Mouse (Mus musculus): Measurements from ENCODE around the gene Gtpbp3. TPM values are rescaled to one million over a fixed set of nuclear protein-coding genes. Genes with fewer than 3 reads are reported as not detected.

Gtpbp3 gene
- total and polyA plus RNA-seq, 3 experiments = 49.4 to 50.1 TPM; not detected in 1

GRCm38 (mm10) chr8:71463188-71464033, 24.5 kb upstream of the Gtpbp3 start, which contains the start of gene Abhd8 (continued):
- no peak for TF ChIP-seq MEF2A (IDR thresholded peaks at IDR 0.05; ENCODE audit: extremely low read depth, insufficient replicate concordance, low read depth, low read length, poor library complexity, severe bottlenecking)
- TF ChIP-seq POLR2AphosphoS2 (IDR thresholded peaks at IDR 0.05; ENCODE audit: low read length) = no peak
- no peak for TF ChIP-seq SMC3 (IDR thresholded peaks at IDR 0.05; ENCODE audit: low read depth, low read length)

GRCm38 (mm10) chr8:71464513-71465500, 23.1 kb upstream of the Gtpbp3 start, which contains the start of gene Mrpl34:
Gene Mrpl34, plus strand, starts transcription at chr8:71464959.
- Histone ChIP-seq H3K79me2 (ENCODE audit: control insufficient read depth, insufficient read depth, low read length, poor library complexity) (peaks cover 13% of the 10 kb centered on the region), H3K36me3 (ENCODE audit: control insufficient read depth in 1 of 2, insufficient read depth in 2 of 2, low read length in 2 of 2) (peaks cover 0 to 9% of the 10 kb centered on the region in 2 experiments; a peak in 1 of 4 replicates), H3K9me3 (replicated peaks; ENCODE audit: insufficient read depth, low read length) (no peaks in the 10 kb centered on the region), H3K27me3 (ENCODE audit: control insufficient read depth in 1 of 2, insufficient read depth in 2 of 2, low read length in 2 of 2) (no peaks in the 10 kb centered on the region), H3K27ac (ENCODE audit: control insufficient read depth, low read depth, low read length) (peak within 1 kb of the TSS; percentile 46), H3K9ac (ENCODE audit: control insufficient read depth, low read depth, low read length, poor library complexity, severe bottlenecking) (peak within 1 kb of the TSS; percentile 80), H3K4me1 (ENCODE audit: control insufficient read depth in 1 of 2, insufficient read depth in 2 of 2, low read length in 2 of 2) (peaks cover 0 to 18% of the 10 kb centered on the region in 2 experiments; a peak in 2 of 4 replicates), H3K4me3 (ENCODE audit: control insufficient read depth in 1 of 2, insufficient read depth in 1 of 2, low read depth in 2 of 2, low read length in 2 of 2) (peak within 1 kb of the TSS; percentile 89 to 95)
- DNase-seq (ENCODE audit: low read depth, low spot score) = peak; percentile 99
- TF ChIP-seq RCOR1 (IDR thresholded peaks at IDR 0.05; ENCODE audit: low read depth, low read length) (no peak), POLR2AphosphoS2 (IDR thresholded peaks at IDR 0.05; ENCODE audit: low read length) (no peak; the same call in 1 of the 2 replicates), MAX (IDR thresholded peaks at IDR 0.05; ENCODE audit: low read length) (no peak; the same call in none of the 2 replicates), TAL1 (IDR thresholded peaks at IDR 0.05; ENCODE audit: low read length) (peak; percentile 18; the same call in 1 of the 2 replicates), ZMIZ1 (IDR thresholded peaks at IDR 0.05; ENCODE audit: low read depth, low read length) (no peak), ZNF384 (IDR thresholded peaks at IDR 0.05; ENCODE audit: low read depth, low read length) (no peak), UBTF (IDR thresholded peaks at IDR 0.05; ENCODE audit: borderline replicate concordance, insufficient read depth, low read depth, low read length) (no peak), E2F4 (IDR thresholded peaks at IDR 0.05; ENCODE audit: borderline replicate concordance, low read depth, low read length) (no peak), NRF1 (IDR thresholded peaks at IDR 0.05; ENCODE audit: insufficient read depth, low read depth, low read length, poor library complexity, severe bottlenecking) (peak; percentile 70), MAZ (IDR thresholded peaks at IDR 0.05; ENCODE audit: low read depth, low read length) (peak; percentile 68; the same call in 1 of the 2 replicates), SIN3A (IDR thresholded peaks at IDR 0.05; ENCODE audit: low read length) (peak; percentile 98), POLR2AphosphoS5 (IDR thresholded peaks at IDR 0.05; ENCODE audit: borderline replicate concordance, low read depth, low read length) (no peak), TBP (IDR thresholded peaks at IDR 0.05; ENCODE audit: low read depth, low read length) (peak; percentile 71), HCFC1 (IDR thresholded peaks at IDR 0.05; ENCODE audit: low read depth, low read length) (peak; percentile 98), SMC3 (IDR thresholded peaks at IDR 0.05; ENCODE audit: low read depth, low read length) (peak; percentile 49; the same call in 1 of the 2 replicates), CHD2 (IDR thresholded peaks at IDR 0.05; ENCODE audit: low read length) (peak; percentile 89), ETS1 (IDR thresholded peaks at IDR 0.05; ENCODE audit: low read depth, low read length) (peak; percentile 68; the same call in 1 of the 2 replicates), USF2 (IDR thresholded peaks at IDR 0.05; ENCODE audit: borderline replicate concordance in 1 of 2, insufficient read depth in 1 of 2, low read depth in 1 of 2, low read length in 2 of 2) (no peak), RAD21 (IDR thresholded peaks at IDR 0.05; ENCODE audit: low read depth, low read length) (no peak; the same call in 1 of the 2 replicates), MAFK (IDR thresholded peaks at IDR 0.05; ENCODE audit: borderline replicate concordance, low read depth, low read length) (no peak), NELFE (IDR thresholded peaks at IDR 0.05; ENCODE audit: low read depth, low read length) (peak; percentile 62), POLR2A (IDR thresholded peaks at IDR 0.05; ENCODE audit: control insufficient read depth in 1 of 2, insufficient read depth in 1 of 2, low read depth in 1 of 2, low read length in 2 of 2, poor library complexity in 1 of 2) (peak in 1 of 2 experiments; percentile 73; a peak in 2 of 4 replicates), MEF2A (IDR thresholded peaks at IDR 0.05; ENCODE audit: extremely low read depth, insufficient replicate concordance, low read depth, low read length, poor library complexity, severe bottlenecking) (no peak), CHD1 (IDR thresholded peaks at IDR 0.05; ENCODE audit: low read depth, low read length) (no peak), KAT2A (conservative IDR thresholded peaks at IDR 0.05; ENCODE audit: low read depth, low read length) (peak; percentile 96), TCF12 (IDR thresholded peaks at IDR 0.05; ENCODE audit: low read depth, low read length) (peak; percentile 67), MXI1 (IDR thresholded peaks at IDR 0.05; ENCODE audit: low read depth, low read length) (peak; percentile 96), USF1 (IDR thresholded peaks at IDR 0.05; ENCODE audit: low read depth, low read length) (peak; percentile 61), ZKSCAN1 (IDR thresholded peaks at IDR 0.05; ENCODE audit: low read depth, low read length) (no peak)

Data from MEL (cell line).